Mouse (Mus musculus) heart, embryonic 11.5 days (tissue): ENCODE results near the gene Hook2. TPM values are rescaled to one million over a fixed set of nuclear protein-coding genes. Genes with fewer than 3 reads are reported as not detected.

Experiments used
- ATAC-seq: fragments of 200-750 bp; cut with Nextera tagmentation; replicated peaks from 2 replicates; pipeline ENCODE4 v1.8.0; 2017; ENCODE audit warnings: moderate library complexity; ENCODE audit not compliant: insufficient number of reproducible peaks, low FRiP score, low TSS enrichment
- H3K27ac ChIP-seq: fragments of 300-500 bp; sonication (generic); 2 replicates; pipeline ENCODE4 v1.5.1; 2014; ENCODE audit warnings: mild to moderate bottlenecking, low read depth, low read length
- H3K27me3 ChIP-seq: fragments of 300-500 bp; sonication (generic); 2 replicates; pipeline ENCODE4 v1.6.1; 2014; ENCODE audit warnings: mild to moderate bottlenecking, low read length, mixed read lengths; ENCODE audit not compliant: control insufficient read depth, insufficient read depth
- H3K36me3 ChIP-seq: fragments of 300-500 bp; sonication (generic); 2 replicates; pipeline ENCODE4 v1.6.1; 2014; ENCODE audit warnings: mild to moderate bottlenecking, low read length, moderate library complexity, mixed read lengths; ENCODE audit not compliant: control insufficient read depth, insufficient read depth
- H3K4me1 ChIP-seq: fragments of 300-500 bp; sonication (generic); 2 replicates; pipeline ENCODE4 v1.6.1; 2014; ENCODE audit warnings: low read length; ENCODE audit not compliant: control insufficient read depth, insufficient read depth
- H3K4me2 ChIP-seq: fragments of 300-500 bp; sonication (generic); 2 replicates; pipeline ENCODE4 v1.6.1; 2014; ENCODE audit warnings: mild to moderate bottlenecking, moderate library complexity
- H3K4me3 ChIP-seq: fragments of 300-500 bp; sonication (generic); 2 replicates; pipeline ENCODE4 v1.5.1; 2014; ENCODE audit warnings: low read depth, low read length
- H3K9ac ChIP-seq: fragments of 300-500 bp; sonication (generic); 2 replicates; pipeline ENCODE4 v1.6.1; 2014; ENCODE audit warnings: mild to moderate bottlenecking, low read depth, low read length, moderate library complexity
- H3K9me3 ChIP-seq: fragments of 300-500 bp; sonication (generic); replicated peaks from 2 replicates; pipeline ENCODE4 v1.6.1; 2016; ENCODE audit warnings: low read length; ENCODE audit not compliant: control insufficient read depth
- WGBS: fragments of 180-500 bp; shearing (Covaris S2); extraction: QIAGEN DNeasy Blood & Tissue Kit; methylation state at CpG from one replicate; pipeline ENCODE4 v1.1.7; 2014; ENCODE audit not compliant: insufficient replicate concordance; 5-methylcytosine and 5-hydroxymethylcytosine counted together
- polyA plus RNA-seq: library from polyadenylated mRNA; unstranded; fragments of >200 nt; fragmentation: Nextera tagmentation; extraction: Ambion mirVana; gene quantifications from 2 replicates; pipeline ENCODE4 v1.2.1, GENCODE M21; 2014

The Hook2 gene
- polyA plus RNA-seq, 1 experiment from 2014 or later: 7.1 TPM

DNA sequence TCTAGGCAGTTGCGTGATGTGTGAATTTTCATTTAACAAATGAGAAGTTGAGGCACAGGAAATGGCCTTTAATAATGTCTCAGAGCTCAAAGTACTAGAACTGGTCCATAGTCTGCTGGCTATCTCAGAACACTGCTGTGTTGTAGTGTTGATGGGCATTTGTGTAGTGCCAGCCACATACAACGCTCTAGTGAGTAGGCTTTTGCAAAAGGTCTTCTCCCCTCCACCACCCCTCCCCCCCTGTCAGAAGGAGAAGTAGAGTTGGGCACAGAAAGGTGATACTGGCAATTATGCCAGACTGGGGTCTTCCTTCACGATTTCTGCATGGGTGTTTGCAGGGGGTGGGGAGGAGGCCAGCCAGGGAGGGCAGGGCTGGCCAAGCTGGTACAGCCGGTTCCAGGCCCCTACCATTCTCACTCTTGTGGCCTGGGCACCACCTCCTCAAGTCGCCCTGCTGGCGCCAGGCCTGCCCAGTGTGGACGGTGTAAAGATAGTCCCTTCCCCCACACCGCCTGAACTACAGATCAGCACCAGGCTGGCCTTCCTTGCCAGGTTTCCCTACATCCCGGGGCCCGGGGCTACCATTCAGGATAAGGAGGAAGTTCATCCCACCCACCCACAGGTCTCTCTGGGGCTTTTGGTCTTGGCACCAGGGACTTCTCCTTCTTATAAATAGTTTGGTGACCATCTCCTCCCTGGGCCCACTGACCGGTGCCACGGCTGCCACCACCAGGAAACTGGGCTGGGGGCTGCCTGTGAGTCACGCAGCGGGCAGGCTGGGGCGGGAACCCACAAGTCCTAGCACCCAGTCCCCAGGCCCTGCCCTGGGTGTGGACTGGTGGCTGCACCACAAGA lies 8.5 kb upstream of the Hook2 start:
- no peak overlapping the region for H3K4me2 ChIP-seq
- no peak overlapping the region for H3K27ac ChIP-seq
- ATAC-seq: no peak
- H3K4me3 ChIP-seq: no peak overlapping the region
- WGBS: 75% methylated on average over 15 of the region's 15 CpGs
- H3K36me3 ChIP-seq: no peaks in the 10 kb centered on the region
- no peak overlapping the region for H3K9ac ChIP-seq
- no peaks in the 10 kb centered on the region for H3K9me3 ChIP-seq
- H3K4me1 ChIP-seq: peaks cover 58% of the 10 kb centered on the region
- 0 out of 2 replicates have a peak, but pooled peaks cover 3% of the 10 kb centered on the region for H3K27me3 ChIP-seq

DNA sequence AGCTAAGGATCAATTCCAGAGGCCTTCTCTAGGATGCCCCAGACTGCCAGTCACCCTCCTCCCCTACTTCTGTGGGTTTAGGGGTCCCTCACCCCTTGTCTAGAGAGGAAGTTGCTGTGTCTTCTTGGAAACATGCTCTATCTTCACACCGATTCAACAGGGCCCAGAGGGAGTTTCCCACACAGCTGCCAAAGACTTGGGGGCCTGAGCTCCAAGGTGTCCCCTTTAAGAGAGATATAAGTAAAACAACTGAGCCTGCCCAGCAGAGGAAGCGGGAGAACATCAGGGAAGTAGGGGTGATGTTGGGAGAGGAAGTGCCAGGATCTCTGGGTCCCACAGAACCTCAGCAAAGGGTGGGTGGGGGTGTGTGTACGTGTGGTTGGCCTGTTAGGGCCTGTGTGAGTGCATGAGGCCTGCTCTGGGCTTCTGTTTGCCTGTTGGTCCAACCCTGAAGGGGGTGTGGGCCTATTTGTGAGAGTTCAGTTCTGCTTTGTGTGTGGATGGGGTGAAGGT lies 7.8 kb upstream of the Hook2 start:
- peaks cover 57% of the 10 kb centered on the region for H3K4me1 ChIP-seq
- no peak overlapping the region for H3K27ac ChIP-seq
- 50% methylated on average over 3 of the region's 3 CpGs for WGBS
- no peak overlapping the region for H3K4me3 ChIP-seq
- H3K9ac ChIP-seq: no peak overlapping the region
- no peak overlapping the region for H3K4me2 ChIP-seq
- no peak for ATAC-seq
- 0 out of 2 replicates have a peak, but pooled peaks cover 3% of the 10 kb centered on the region for H3K27me3 ChIP-seq
- no peaks in the 10 kb centered on the region for H3K9me3 ChIP-seq
- H3K36me3 ChIP-seq: no peaks in the 10 kb centered on the region

DNA sequence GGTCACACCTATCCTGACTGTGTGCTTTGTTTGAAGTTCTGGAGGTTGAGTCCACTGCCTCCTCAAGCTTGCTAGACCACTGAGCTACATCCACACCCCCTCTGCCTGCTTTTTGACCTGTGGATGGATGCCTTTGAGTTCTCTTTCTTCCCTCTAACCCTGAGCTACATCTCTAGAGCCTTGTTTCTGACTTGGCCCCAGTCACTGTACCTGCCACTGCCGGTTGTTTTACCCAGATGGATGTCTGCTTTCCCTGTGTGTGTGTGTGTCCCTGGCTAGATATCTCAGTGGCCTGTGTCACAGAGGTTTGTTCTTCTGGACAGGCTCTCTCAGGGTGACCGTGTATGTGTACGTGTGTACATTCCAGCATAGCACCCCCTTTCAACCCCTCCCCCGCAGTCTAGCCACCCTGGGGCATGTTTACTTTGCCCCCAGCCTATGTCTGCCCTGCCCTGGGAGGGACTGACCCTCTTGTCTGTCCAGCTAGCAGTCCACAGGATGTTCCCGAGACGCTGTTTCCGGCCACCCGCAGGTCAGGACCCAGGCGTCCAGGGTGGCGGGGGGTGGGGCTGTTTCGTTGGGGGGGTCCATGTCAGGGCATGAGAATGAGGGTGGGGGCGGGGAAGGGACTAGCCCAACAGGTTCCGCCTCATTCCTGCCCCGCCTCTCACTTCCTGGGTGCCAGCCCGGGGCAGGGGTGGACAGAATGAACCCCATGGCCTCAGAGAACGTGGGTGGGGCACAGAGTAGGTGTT lies 5.9 kb upstream of the Hook2 start:
- no peaks in the 10 kb centered on the region for H3K9me3 ChIP-seq
- 0 out of 2 replicates have a peak, but pooled peaks cover 3% of the 10 kb centered on the region for H3K27me3 ChIP-seq
- 0 out of 2 replicates have a peak, but pooled peaks have one; percentile 5 for ATAC-seq
- H3K4me1 ChIP-seq: peaks cover 44% of the 10 kb centered on the region
- H3K4me2 ChIP-seq: peak overlapping the region; percentile 98
- peak overlapping the region; percentile 56 for H3K4me3 ChIP-seq
- peak overlapping the region; percentile 74 for H3K27ac ChIP-seq
- H3K9ac ChIP-seq: peak overlapping the region; percentile 52
- WGBS: 6% methylated on average over 16 of the region's 16 CpGs
- no peaks in the 10 kb centered on the region for H3K36me3 ChIP-seq

DNA sequence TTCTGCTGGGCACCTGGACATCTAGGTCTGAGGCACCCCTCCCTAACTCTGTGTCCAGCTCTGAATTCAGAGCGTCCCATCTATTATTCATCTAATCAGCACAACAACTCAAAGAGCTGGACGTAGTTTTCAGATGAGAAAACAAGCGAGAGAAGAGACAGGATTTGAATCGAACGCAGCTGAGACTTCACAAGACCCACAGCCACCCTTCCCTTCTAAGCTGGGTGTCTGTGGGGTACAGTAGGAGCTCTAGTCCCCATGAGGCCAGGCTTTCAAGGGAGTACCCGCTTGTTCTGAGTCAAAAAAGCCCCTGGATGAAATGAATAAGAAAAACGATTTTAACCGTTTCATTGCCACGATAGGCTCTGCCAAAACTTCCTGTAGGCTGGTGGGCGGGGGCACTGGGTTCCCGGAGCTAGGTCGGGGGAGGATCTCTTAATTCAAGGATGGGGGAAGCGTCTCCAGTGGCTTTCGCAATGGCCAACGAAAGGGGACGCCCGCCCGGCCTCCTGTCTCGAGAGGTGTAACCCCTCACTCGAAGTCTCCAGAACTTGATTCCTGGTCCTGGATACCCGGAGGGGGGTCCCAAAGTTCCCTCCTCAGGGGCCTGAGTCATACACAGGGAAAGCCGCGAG lies 5.2 kb upstream of the Hook2 start:
- H3K9me3 ChIP-seq: no peaks in the 10 kb centered on the region
- peak overlapping the region; percentile 98 for H3K4me2 ChIP-seq
- peaks cover 40% of the 10 kb centered on the region for H3K4me1 ChIP-seq
- peak overlapping the region; percentile 74 for H3K27ac ChIP-seq
- no peak for ATAC-seq
- H3K27me3 ChIP-seq: 0 out of 2 replicates have a peak, but pooled peaks cover 3% of the 10 kb centered on the region
- H3K9ac ChIP-seq: peak overlapping the region; percentile 67
- H3K36me3 ChIP-seq: no peaks in the 10 kb centered on the region
- peak overlapping the region; percentile 56 for H3K4me3 ChIP-seq
- WGBS: 2% methylated on average over 23 of the region's 23 CpGs

DNA sequence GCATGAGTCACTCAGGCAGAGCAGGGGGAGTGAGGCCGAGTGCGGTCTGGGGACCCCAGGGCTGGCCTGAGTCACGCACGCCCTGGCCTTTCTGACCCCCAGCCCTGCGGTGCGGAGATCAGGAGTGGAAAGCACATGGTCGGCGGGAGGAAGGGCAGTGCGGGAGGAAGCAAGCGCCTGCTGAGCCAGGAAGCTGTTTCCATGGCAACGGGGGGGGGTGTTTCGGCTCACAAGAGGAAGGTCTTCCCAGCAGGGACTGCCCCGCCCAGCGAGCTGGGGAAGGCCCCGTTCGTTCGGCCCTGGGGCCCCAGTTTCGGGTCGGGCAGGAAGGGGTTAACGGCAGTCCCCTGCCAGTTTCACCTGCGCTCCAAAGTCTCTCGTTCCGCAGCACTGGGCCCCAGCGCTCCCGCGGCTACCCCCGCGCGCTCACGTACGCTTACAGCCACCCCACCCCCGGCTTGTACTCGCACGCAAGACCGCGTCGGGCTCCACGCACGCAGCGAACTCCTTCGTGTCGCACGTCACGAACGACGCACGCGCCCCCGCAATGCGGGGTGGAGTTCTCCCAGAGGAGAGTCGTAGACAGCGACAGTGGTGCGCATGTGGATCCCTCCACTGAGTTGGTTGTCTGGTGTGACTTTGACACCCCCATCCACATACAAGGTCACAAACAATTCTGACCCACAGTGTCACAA lies 4.6 kb upstream of the Hook2 start:
- 0 out of 2 replicates have a peak, but pooled peaks cover 3% of the 10 kb centered on the region for H3K27me3 ChIP-seq
- H3K4me3 ChIP-seq: peak overlapping the region; percentile 56
- WGBS: under 1% methylated on average over 53 of the region's 53 CpGs
- H3K4me1 ChIP-seq: peaks cover 36% of the 10 kb centered on the region
- no peaks in the 10 kb centered on the region for H3K9me3 ChIP-seq
- H3K9ac ChIP-seq: peak overlapping the region; percentile 67
- peak; percentile 39 for ATAC-seq
- H3K27ac ChIP-seq: peak overlapping the region; percentile 54
- H3K4me2 ChIP-seq: peak overlapping the region; percentile 98
- H3K36me3 ChIP-seq: no peaks in the 10 kb centered on the region

DNA sequence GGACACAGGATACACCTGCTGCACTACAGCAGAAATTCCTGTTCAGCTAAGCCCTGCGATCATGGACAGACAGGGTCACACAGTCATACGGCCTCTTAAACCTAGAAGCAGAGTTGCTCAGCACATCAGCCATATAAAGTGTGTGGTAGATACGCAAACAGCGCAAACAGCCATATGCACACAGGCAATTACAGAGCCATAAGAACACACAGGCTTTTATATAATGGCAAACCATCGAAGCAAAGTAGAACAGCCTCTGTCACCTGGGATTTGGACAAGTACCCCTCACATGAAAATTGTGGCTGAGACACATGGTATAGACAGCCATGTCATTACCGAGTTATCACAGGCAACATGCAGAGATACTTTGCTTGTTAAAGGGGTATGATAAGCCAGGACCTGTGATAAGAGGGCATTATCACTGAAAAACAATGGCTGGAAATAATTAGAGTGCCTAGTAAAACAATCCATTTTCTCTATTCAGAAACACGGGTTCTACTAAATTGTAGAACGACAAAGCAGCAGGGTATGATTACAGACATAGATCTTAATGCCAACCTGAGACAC lies 3.9 kb upstream of the Hook2 start:
- H3K4me3 ChIP-seq: peak overlapping the region; percentile 56
- H3K4me2 ChIP-seq: peak overlapping the region; percentile 98
- H3K27me3 ChIP-seq: 0 out of 2 replicates have a peak, but pooled peaks cover 3% of the 10 kb centered on the region
- H3K9ac ChIP-seq: peak overlapping the region; percentile 67; the same call in 1 of the 2 replicates
- H3K4me1 ChIP-seq: peaks cover 31% of the 10 kb centered on the region
- 35% methylated on average over 8 of the region's 8 CpGs for WGBS
- no peaks in the 10 kb centered on the region for H3K9me3 ChIP-seq
- no peak for ATAC-seq
- peak overlapping the region; percentile 54 for H3K27ac ChIP-seq
- no peaks in the 10 kb centered on the region for H3K36me3 ChIP-seq

DNA sequence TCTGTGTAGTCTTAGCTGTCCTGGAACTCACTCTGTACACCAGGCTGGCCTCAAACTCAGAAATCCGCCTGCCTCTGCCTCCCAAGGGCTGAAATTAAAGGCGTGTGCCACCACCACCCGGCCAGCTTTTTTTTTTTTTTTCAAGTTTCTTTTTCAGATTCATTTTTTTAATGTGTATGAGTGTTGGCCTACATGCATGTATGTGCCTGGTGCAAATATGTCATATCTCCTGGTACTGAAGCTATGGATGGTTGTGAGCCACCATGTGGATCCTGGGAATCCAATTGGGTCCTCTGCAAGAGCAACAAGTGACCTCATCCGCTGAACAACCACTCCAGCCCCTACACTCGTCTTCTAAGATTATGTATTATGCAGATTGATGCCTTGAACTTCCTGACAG lies 3.0 kb upstream of the Hook2 start:
- Histone ChIP-seq H3K4me1 (peaks cover 24% of the 10 kb centered on the region), H3K9me3 (no peaks in the 10 kb centered on the region), H3K9ac (no peak overlapping the region), H3K4me2 (no peak overlapping the region), H3K27me3 (no peaks in the 10 kb centered on the region), H3K36me3 (no peaks in the 10 kb centered on the region), H3K4me3 (no peak overlapping the region), H3K27ac (no peak overlapping the region)
- WGBS: 80% methylated on average over 5 of the region's 5 CpGs
- no peak for ATAC-seq
